Mouse (Mus musculus): Measurements from ENCODE around the gene Osbp2. TPM values are rescaled to one million over a fixed set of nuclear protein-coding genes. Genes with fewer than 3 reads are reported as not detected.

Osbp2 gene
- polyA plus RNA-seq, 1 experiment: 3.3 TPM

- TF ChIP-seq CTCF (conservative IDR thresholded peaks at IDR 0.05; ENCODE audit: insufficient read depth, insufficient read length, low read depth, low read length) (no peak), POLR2A (IDR thresholded peaks at IDR 0.05; ENCODE audit: low read depth, low read length) (no peak)
- Histone ChIP-seq H3K4me1 (ENCODE audit: control insufficient read depth, insufficient read depth, low read length) (no peaks in the 10 kb centered on the region), H3K27ac (ENCODE audit: insufficient read depth, low read depth, low read length) (no peak overlapping the region), H3K4me3 (ENCODE audit: insufficient read depth, low read depth, low read length) (no peak overlapping the region), H3K36me3 (ENCODE audit: control insufficient read depth, insufficient read depth, low read length) (peaks cover 15% of the 10 kb centered on the region), H3K27me3 (replicated peaks; ENCODE audit: control insufficient read depth, insufficient read depth, low read length) (no peaks in the 10 kb centered on the region)
- no peak for DNase-seq
- WGBS: 97% methylated on average over 3 of the region's 3 CpGs
Observed at GRCm38 (mm10) chr11:3679771-3680170, 183.9 kb downstream of the Osbp2 start.

GRCm38 (mm10) chr11:3677204-3677603, 186.5 kb downstream of the Osbp2 start:
- no peak for TF ChIP-seq CTCF (conservative IDR thresholded peaks at IDR 0.05; ENCODE audit: insufficient read depth, insufficient read length, low read depth, low read length)
- TF ChIP-seq POLR2A (IDR thresholded peaks at IDR 0.05; ENCODE audit: low read depth, low read length): no peak
- Histone ChIP-seq H3K4me3 (ENCODE audit: insufficient read depth, low read depth, low read length) (no peak overlapping the region), H3K27me3 (replicated peaks; ENCODE audit: control insufficient read depth, insufficient read depth, low read length) (no peaks in the 10 kb centered on the region), H3K27ac (ENCODE audit: insufficient read depth, low read depth, low read length) (no peak overlapping the region), H3K4me1 (ENCODE audit: control insufficient read depth, insufficient read depth, low read length) (no peaks in the 10 kb centered on the region), H3K36me3 (ENCODE audit: control insufficient read depth, insufficient read depth, low read length) (peaks cover 10% of the 10 kb centered on the region)
- WGBS: 74% methylated on average over 6 of the region's 6 CpGs
- peak; percentile 53 for DNase-seq

- no peak for DNase-seq
- Histone ChIP-seq H3K4me1 (ENCODE audit: control insufficient read depth, insufficient read depth, low read length) (no peaks in the 10 kb centered on the region; the same call in 1 of the 2 replicates), H3K27me3 (replicated peaks; ENCODE audit: control insufficient read depth, insufficient read depth, low read length) (no peaks in the 10 kb centered on the region), H3K36me3 (ENCODE audit: control insufficient read depth, insufficient read depth, low read length) (peaks cover 10% of the 10 kb centered on the region), H3K27ac (ENCODE audit: insufficient read depth, low read depth, low read length) (no peak overlapping the region), H3K4me3 (ENCODE audit: insufficient read depth, low read depth, low read length) (no peak overlapping the region)
- 75% methylated on average over 5 of the region's 5 CpGs for WGBS
- TF ChIP-seq POLR2A (IDR thresholded peaks at IDR 0.05; ENCODE audit: low read depth, low read length) (no peak), CTCF (conservative IDR thresholded peaks at IDR 0.05; ENCODE audit: insufficient read depth, insufficient read length, low read depth, low read length) (no peak)
Observed at GRCm38 (mm10) chr11:3676423-3676822, 187.3 kb downstream of the Osbp2 start.

GRCm38 (mm10) chr11:3674545-3674944, 189.2 kb downstream of the Osbp2 start:
- no peak for DNase-seq
- H3K27ac ChIP-seq (ENCODE audit: insufficient read depth, low read depth, low read length): no peak overlapping the region
- no peak for TF ChIP-seq POLR2A (IDR thresholded peaks at IDR 0.05; ENCODE audit: low read depth, low read length)
- TF ChIP-seq CTCF (conservative IDR thresholded peaks at IDR 0.05; ENCODE audit: insufficient read depth, insufficient read length, low read depth, low read length): no peak
- H3K4me3 ChIP-seq (ENCODE audit: insufficient read depth, low read depth, low read length): no peak overlapping the region
- no peaks in the 10 kb centered on the region for H3K27me3 ChIP-seq (replicated peaks; ENCODE audit: control insufficient read depth, insufficient read depth, low read length)
- H3K4me1 ChIP-seq (ENCODE audit: control insufficient read depth, insufficient read depth, low read length): no peaks in the 10 kb centered on the region; the same call in 1 of the 2 replicates
- peaks cover 5% of the 10 kb centered on the region for H3K36me3 ChIP-seq (ENCODE audit: control insufficient read depth, insufficient read depth, low read length)
- 67% methylated on average over 4 of the region's 4 CpGs for WGBS

- Histone ChIP-seq H3K36me3 (ENCODE audit: control insufficient read depth, insufficient read depth, low read length) (peaks cover 6% of the 10 kb centered on the region), H3K27ac (ENCODE audit: insufficient read depth, low read depth, low read length) (no peak overlapping the region), H3K27me3 (replicated peaks; ENCODE audit: control insufficient read depth, insufficient read depth, low read length) (0 out of 2 replicates have a peak, but pooled peaks cover 1% of the 10 kb centered on the region), H3K4me1 (ENCODE audit: control insufficient read depth, insufficient read depth, low read length) (no peaks in the 10 kb centered on the region; the same call in 1 of the 2 replicates), H3K4me3 (ENCODE audit: insufficient read depth, low read depth, low read length) (no peak overlapping the region)
- no peak for TF ChIP-seq CTCF (conservative IDR thresholded peaks at IDR 0.05; ENCODE audit: insufficient read depth, insufficient read length, low read depth, low read length)
- no peak for TF ChIP-seq POLR2A (IDR thresholded peaks at IDR 0.05; ENCODE audit: low read depth, low read length)
- WGBS: 96% methylated on average over 1 of the region's 1 CpGs
- DNase-seq: no peak
Observed at GRCm38 (mm10) chr11:3671000-3671628, 192.6 kb downstream of the Osbp2 start.

- TF ChIP-seq POLR2A (IDR thresholded peaks at IDR 0.05; ENCODE audit: low read depth, low read length) (no peak), CTCF (conservative IDR thresholded peaks at IDR 0.05; ENCODE audit: insufficient read depth, insufficient read length, low read depth, low read length) (no peak)
- no peak overlapping the region for H3K27ac ChIP-seq (ENCODE audit: insufficient read depth, low read depth, low read length)
- 0 out of 2 replicates have a peak, but pooled peaks cover 1% of the 10 kb centered on the region for H3K27me3 ChIP-seq (replicated peaks; ENCODE audit: control insufficient read depth, insufficient read depth, low read length)
- H3K4me1 ChIP-seq (ENCODE audit: control insufficient read depth, insufficient read depth, low read length): no peaks in the 10 kb centered on the region; the same call in 1 of the 2 replicates
- H3K36me3 ChIP-seq (ENCODE audit: control insufficient read depth, insufficient read depth, low read length): peaks cover 5% of the 10 kb centered on the region
- no peak for DNase-seq
- H3K4me3 ChIP-seq (ENCODE audit: insufficient read depth, low read depth, low read length): no peak overlapping the region
Observed at GRCm38 (mm10) chr11:3669849-3670248, 193.9 kb downstream of the Osbp2 start.

- no peaks in the 10 kb centered on the region; the same call in 1 of the 2 replicates for H3K4me1 ChIP-seq (ENCODE audit: control insufficient read depth, insufficient read depth, low read length)
- no peak overlapping the region for H3K27ac ChIP-seq (ENCODE audit: insufficient read depth, low read depth, low read length)
- H3K27me3 ChIP-seq (replicated peaks; ENCODE audit: control insufficient read depth, insufficient read depth, low read length): 0 out of 2 replicates have a peak, but pooled peaks cover 1% of the 10 kb centered on the region
- H3K4me3 ChIP-seq (ENCODE audit: insufficient read depth, low read depth, low read length): no peak overlapping the region
- TF ChIP-seq POLR2A (IDR thresholded peaks at IDR 0.05; ENCODE audit: low read depth, low read length): no peak
- TF ChIP-seq CTCF (conservative IDR thresholded peaks at IDR 0.05; ENCODE audit: insufficient read depth, insufficient read length, low read depth, low read length): no peak
- 81% methylated on average over 2 of the region's 2 CpGs for WGBS
- no peak for DNase-seq
- H3K36me3 ChIP-seq (ENCODE audit: control insufficient read depth, insufficient read depth, low read length): peaks cover 5% of the 10 kb centered on the region
Observed at GRCm38 (mm10) chr11:3668768-3669167, 194.9 kb downstream of the Osbp2 start.
